Mouse (Mus musculus) spleen, adult 2 months (tissue): ENCODE results near the gene Ick.

Source experiments
- CTCF ChIP-seq: fragments of 200-500 bp; IDR thresholded peaks from 2 replicates; pipeline ENCODE4 v1.5.1; 2011; ENCODE audit warnings: mild to moderate bottlenecking, inconsistent platforms; ENCODE audit not compliant: insufficient read depth, insufficient read length, insufficient replicate concordance; ENCODE audit errors: extremely low read depth
- POLR2A ChIP-seq: fragments of 200-500 bp; IDR thresholded peaks from 2 replicates; pipeline ENCODE4 v1.6.1; 2011; ENCODE audit warnings: low read depth, low read length, inconsistent platforms

- no peak for TF ChIP-seq POLR2A
- no peak for TF ChIP-seq CTCF
These were observed 55.7 kb downstream of the Ick start for GRCm38 (mm10) chr9:78164741-78165140.
